Mouse (Mus musculus) liver, adult 2 months (tissue): ENCODE data around the gene Btnl4.
"Not testable (repeated sequence)": the region's sequence is repeated elsewhere in the genome, so short reads cannot be mapped to it uniquely, and the experiment has no call there.

ENCODE experiments used
- CTCF ChIP-seq: fragments of 200-500 bp; IDR thresholded peaks from 2 replicates; pipeline ENCODE4 v1.5.1; 2011; ENCODE audit warnings: low read depth, low read length, control low read depth
- POLR2A ChIP-seq: fragments of 200-500 bp; IDR thresholded peaks from 2 replicates; pipeline ENCODE4 v1.6.1; 2011; ENCODE audit warnings: low read length, control low read depth; ENCODE audit not compliant: insufficient read depth; ENCODE audit errors: extremely low read depth

- TF ChIP-seq POLR2A, CTCF: not testable (repeated sequence)
Measured at GRCm38 (mm10) chr17:34518571-34518970, 41.5 kb upstream of the Btnl4 start.
